Comparison of ENCODE assay signal across 13 mouse cellular contexts in genomic region chr7:28348601-28349000, GRCm38 (mm10). TPM values are rescaled to one million over a fixed set of nuclear protein-coding genes. Genes with fewer than 3 reads are reported as not detected.
DNase-seq lines count a peak whose midpoint lies in the region; ATAC-seq and TF ChIP-seq lines count a peak whose summit lies in the region.
"Had no signal": no experiment of that assay in that cellular context is flagged by ENCODE, and none has a peak within 500 bp of the region (broad histone marks: within the 10 kb centered on the region; RNA-seq: fewer than 3 reads in every experiment).

No protein-coding gene starts in this region.

- H3K27me3 ChIP-seq in hindbrain, embryonic 10.5 days (ENCODE audit: insufficient read depth, poor library complexity, severe bottlenecking): no peaks in the 10 kb centered on the region
- H3K27me3 ChIP-seq in hindbrain, embryonic 12.5 days: no peaks in the 10 kb centered on the region
- H3K27me3 ChIP-seq in lung, postnatal 0 days (replicated peaks; ENCODE audit: insufficient read depth, low read length): no peaks in the 10 kb centered on the region
- H3K27me3 ChIP-seq: intestine, embryonic 15.5 days; limb, embryonic 13.5 days had no signal

- peak; percentile 38 for TF ChIP-seq CTCF in lung, postnatal 0 days (IDR thresholded peaks at IDR 0.05)
- TF ChIP-seq CTCF in bone marrow macrophage, adult 2 months (IDR thresholded peaks at IDR 0.05; ENCODE audit: low read depth, low read length): peak; percentile 13; the same call in 1 of the 2 replicates

- H3K9me3 ChIP-seq in hindbrain, embryonic 10.5 days: no peaks in the 10 kb centered on the region
- H3K9me3 ChIP-seq in hindbrain, embryonic 12.5 days (replicated peaks): no peaks in the 10 kb centered on the region
- no peaks in the 10 kb centered on the region for H3K9me3 ChIP-seq in lung, postnatal 0 days (ENCODE audit: low read length)
- H3K9me3 ChIP-seq: intestine, embryonic 15.5 days; limb, embryonic 13.5 days had no signal

- no peak for DNase-seq in hindbrain, embryonic 10.5 days (ENCODE audit: low spot score)
- DNase-seq in lung, postnatal 0 days (ENCODE audit: low spot score): no peak
- no peak for DNase-seq in lung, postnatal 36 days
- peak; percentile 65 for DNase-seq in retina, embryonic 14.5 days (ENCODE audit: low spot score)
- no peak for DNase-seq in heart, adult 9 months (ENCODE audit: low spot score in 2 of 2)
- DNase-seq in frontal cortex, adult 2 months (ENCODE audit: extremely low spot score in 1 of 2, low spot score in 1 of 2): no peak
- DNase-seq: cerebellum, postnatal 25 days; lung, postnatal 4 days had no signal

- 0 out of 2 replicates have a peak overlapping the region, but pooled peaks have one; percentile 30 for H3K27ac ChIP-seq in hindbrain, embryonic 10.5 days
- no peak overlapping the region for H3K27ac ChIP-seq in hindbrain, embryonic 12.5 days
- H3K27ac ChIP-seq in lung, postnatal 0 days (ENCODE audit: low read length): no peak overlapping the region
- peak overlapping the region; percentile 73; the same call in 1 of the 2 replicates for H3K27ac ChIP-seq in bone marrow macrophage, adult 2 months (ENCODE audit: insufficient read depth, low read depth, low read length)
- H3K27ac ChIP-seq: intestine, embryonic 15.5 days had no signal

- no peak for TF ChIP-seq POLR2A in bone marrow macrophage, adult 2 months (IDR thresholded peaks at IDR 0.05; ENCODE audit: borderline replicate concordance, low read depth, low read length)

- peaks cover 21% of the 10 kb centered on the region for H3K36me3 ChIP-seq in hindbrain, embryonic 10.5 days
- H3K36me3 ChIP-seq in hindbrain, embryonic 12.5 days: peaks cover 12% of the 10 kb centered on the region
- H3K36me3 ChIP-seq in lung, postnatal 0 days (ENCODE audit: insufficient read depth, low read length): 0 out of 2 replicates have a peak, but pooled peaks cover 5% of the 10 kb centered on the region

- H3K4me2 ChIP-seq in hindbrain, embryonic 12.5 days (replicated peaks): no peak overlapping the region
- no peak overlapping the region for H3K4me2 ChIP-seq in lung, postnatal 0 days (replicated peaks; ENCODE audit: low read depth, low read length)
- H3K4me2 ChIP-seq: intestine, embryonic 15.5 days; limb, embryonic 13.5 days had no signal

- ATAC-seq in hindbrain, embryonic 12.5 days (ENCODE audit: low FRiP score): no peak
- no peak for ATAC-seq in lung, postnatal 0 days
- ATAC-seq: intestine, embryonic 15.5 days had no signal

- 87% methylated on average over 7 of the region's 7 CpGs for WGBS in hindbrain, embryonic 10.5 days
- 86% methylated on average over 7 of the region's 7 CpGs for WGBS in hindbrain, embryonic 12.5 days
- 78% methylated on average over 7 of the region's 7 CpGs for WGBS in lung, postnatal 0 days

- H3K4me1 ChIP-seq in hindbrain, embryonic 10.5 days (replicated peaks): peaks cover 26% of the 10 kb centered on the region
- peaks cover 15% of the 10 kb centered on the region for H3K4me1 ChIP-seq in hindbrain, embryonic 12.5 days
- H3K4me1 ChIP-seq in lung, postnatal 0 days (ENCODE audit: insufficient read depth, low read depth, low read length): peaks cover 12% of the 10 kb centered on the region; the same call in 1 of the 2 replicates
- H3K4me1 ChIP-seq in bone marrow macrophage, adult 2 months (ENCODE audit: control insufficient read depth, insufficient read depth, low read length): peaks cover 27% of the 10 kb centered on the region

- no peak for TF ChIP-seq EP300 in lung, postnatal 0 days (IDR thresholded peaks at IDR 0.05)

- no peak overlapping the region for H3K4me3 ChIP-seq in hindbrain, embryonic 10.5 days
- H3K4me3 ChIP-seq in hindbrain, embryonic 12.5 days: no peak overlapping the region
- H3K4me3 ChIP-seq in lung, postnatal 0 days (ENCODE audit: low read depth, low read length): no peak overlapping the region
- H3K4me3 ChIP-seq in bone marrow macrophage, adult 2 months (ENCODE audit: insufficient read depth, low read length): no peak overlapping the region
- H3K4me3 ChIP-seq: intestine, embryonic 15.5 days; limb, embryonic 13.5 days; myocyte had no signal

- H3K9ac ChIP-seq in hindbrain, embryonic 12.5 days: no peak overlapping the region
- H3K9ac ChIP-seq in lung, postnatal 0 days (replicated peaks; ENCODE audit: low read depth): no peak overlapping the region
- H3K9ac ChIP-seq: intestine, embryonic 15.5 days had no signal

RNA-seq across cellular contexts. Expression of gene Rps16, which starts 1.9 kb away (rescaled TPM):
- 777 and 925 TPM in 2 replicates for polyA plus RNA-seq in hindbrain, embryonic 10.5 days (2016; fragmentation: Nextera tagmentation; extraction: Ambion mirVana)
- polyA plus RNA-seq in hindbrain, embryonic 12.5 days (2016; fragmentation: Nextera tagmentation; extraction: Ambion mirVana): 514 and 573 TPM in 2 replicates
- 623 and 695 TPM in 2 replicates for polyA plus RNA-seq in lung, postnatal 0 days (2015; fragmentation: Nextera tagmentation; extraction: Ambion mirVana)
- polyA plus RNA-seq in bone marrow macrophage, adult 2 months (2012; ENCODE audit: insufficient read depth, insufficient read length, missing spikeins): 801 and 823 TPM in 2 replicates
- 618 and 661 TPM in 2 replicates for polyA plus RNA-seq in frontal cortex, adult 2 months (2012; rRNA removed)

RNA-seq across cellular contexts. Expression of gene Supt5, which starts 10.1 kb away (rescaled TPM):
- 107 and 118 TPM in 2 replicates for polyA plus RNA-seq in hindbrain, embryonic 10.5 days (2016; fragmentation: Nextera tagmentation; extraction: Ambion mirVana)
- 105 and 112 TPM in 2 replicates for polyA plus RNA-seq in hindbrain, embryonic 12.5 days (2016; fragmentation: Nextera tagmentation; extraction: Ambion mirVana)
- polyA plus RNA-seq in lung, postnatal 0 days (2015; fragmentation: Nextera tagmentation; extraction: Ambion mirVana): 39.7 and 41.0 TPM in 2 replicates
- 72.0 and 77.4 TPM in 2 replicates for polyA plus RNA-seq in bone marrow macrophage, adult 2 months (2012; ENCODE audit: insufficient read depth, insufficient read length, missing spikeins)
- 114 and 117 TPM in 2 replicates for polyA plus RNA-seq in frontal cortex, adult 2 months (2012; rRNA removed)

RNA-seq across cellular contexts. Expression of gene Plekhg2, which starts 23.8 kb away (rescaled TPM):
- polyA plus RNA-seq in hindbrain, embryonic 10.5 days (2016; fragmentation: Nextera tagmentation; extraction: Ambion mirVana): 82.4 and 93.0 TPM in 2 replicates
- polyA plus RNA-seq in hindbrain, embryonic 12.5 days (2016; fragmentation: Nextera tagmentation; extraction: Ambion mirVana): 71.7 and 74.9 TPM in 2 replicates
- polyA plus RNA-seq in lung, postnatal 0 days (2015; fragmentation: Nextera tagmentation; extraction: Ambion mirVana): 22.4 and 26.7 TPM in 2 replicates
- polyA plus RNA-seq in bone marrow macrophage, adult 2 months (2012; ENCODE audit: insufficient read depth, insufficient read length, missing spikeins): 11.4 and 14.6 TPM in 2 replicates
- polyA plus RNA-seq in frontal cortex, adult 2 months (2012; rRNA removed): 4.3 and 6.3 TPM in 2 replicates

RNA-seq across cellular contexts. Expression of gene Zfp36, which starts 31.5 kb away (rescaled TPM):
- 5.3 and 5.8 TPM in 2 replicates for polyA plus RNA-seq in hindbrain, embryonic 10.5 days (2016; fragmentation: Nextera tagmentation; extraction: Ambion mirVana)
- polyA plus RNA-seq in hindbrain, embryonic 12.5 days (2016; fragmentation: Nextera tagmentation; extraction: Ambion mirVana): 6.3 and 7.3 TPM in 2 replicates
- polyA plus RNA-seq in lung, postnatal 0 days (2015; fragmentation: Nextera tagmentation; extraction: Ambion mirVana): 48.3 and 55.7 TPM in 2 replicates
- polyA plus RNA-seq in bone marrow macrophage, adult 2 months (2012; ENCODE audit: insufficient read depth, insufficient read length, missing spikeins): 110 and 119 TPM in 2 replicates
- 3.1 and 3.9 TPM in 2 replicates for polyA plus RNA-seq in frontal cortex, adult 2 months (2012; rRNA removed)

RNA-seq across cellular contexts. Expression of gene Timm50, which starts 36.7 kb away (rescaled TPM):
- polyA plus RNA-seq in hindbrain, embryonic 10.5 days (2016; fragmentation: Nextera tagmentation; extraction: Ambion mirVana): 252 and 255 TPM in 2 replicates
- polyA plus RNA-seq in hindbrain, embryonic 12.5 days (2016; fragmentation: Nextera tagmentation; extraction: Ambion mirVana): 142 and 160 TPM in 2 replicates
- polyA plus RNA-seq in lung, postnatal 0 days (2015; fragmentation: Nextera tagmentation; extraction: Ambion mirVana): 51.8 and 54.8 TPM in 2 replicates
- polyA plus RNA-seq in bone marrow macrophage, adult 2 months (2012; ENCODE audit: insufficient read depth, insufficient read length, missing spikeins): 28.3 and 31.6 TPM in 2 replicates
- 53.0 and 58.6 TPM in 2 replicates for polyA plus RNA-seq in frontal cortex, adult 2 months (2012; rRNA removed)

Comparison
In these comparisons a context has a peak if more than half of its experiments do, and no peak if none do; other contexts are left out.
1. H3K27ac ChIP-seq: peak in hindbrain, embryonic 10.5 days (single experiment) and bone marrow macrophage, adult 2 months (single experiment); none in hindbrain, embryonic 12.5 days (single experiment) and lung, postnatal 0 days (single experiment).